Mouse (Mus musculus) mesoderm, embryonic 11.5 days (tissue): ENCODE measurements at regions not wholly inside any gene's neighbourhood (a gene's known extent, or its start where the extent isn't known, plus 50 kb on each side); places are given as distances from the start of the nearest gene placed in this dataset.

Experiments
- DNase-seq: peaks from one replicate; pipeline ENCODE4 v3.0.0-alpha.2; 2012; ENCODE audit warnings: low read depth, low spot score

- no peak for DNase-seq
Observed at GRCm38 (mm10) chr12:70628384-70629365, 175.8 kb downstream of the Tmx1 start.

- no peak for DNase-seq
Observed at GRCm38 (mm10) chr12:70629371-70629770, 176.5 kb downstream of the Tmx1 start.

- DNase-seq: no peak
Observed at GRCm38 (mm10) chr12:70631281-70631680, 178.4 kb downstream of the Tmx1 start.

- DNase-seq: no peak
Observed at GRCm38 (mm10) chr12:70633194-70633593, 180.3 kb downstream of the Tmx1 start.

- no peak for DNase-seq
Observed at GRCm38 (mm10) chr12:70633622-70634365, 180.9 kb downstream of the Tmx1 start.

- no peak for DNase-seq
Observed at GRCm38 (mm10) chr12:70635997-70636396, 183.1 kb downstream of the Tmx1 start.

GRCm38 (mm10) chr12:70640186-70640585 is 185.1 kb upstream of the Frmd6 start:
- DNase-seq: no peak

GRCm38 (mm10) chr12:70644910-70645309 is 180.4 kb upstream of the Frmd6 start:
- no peak for DNase-seq

GRCm38 (mm10) chr12:70645407-70645806 is 179.9 kb upstream of the Frmd6 start:
- no peak for DNase-seq

- no peak for DNase-seq
Observed at GRCm38 (mm10) chr12:70647516-70647915, 177.8 kb upstream of the Frmd6 start.

- DNase-seq: no peak
Observed at GRCm38 (mm10) chr12:70648179-70648811, 177.0 kb upstream of the Frmd6 start.

- DNase-seq: no peak
Observed at GRCm38 (mm10) chr12:70648812-70649188, 176.5 kb upstream of the Frmd6 start.

- DNase-seq: no peak
Observed at GRCm38 (mm10) chr12:70649691-70650090, 175.6 kb upstream of the Frmd6 start.

GRCm38 (mm10) chr12:70650470-70650869 is 174.8 kb upstream of the Frmd6 start:
- no peak for DNase-seq

- no peak for DNase-seq
Observed at GRCm38 (mm10) chr12:70652751-70653150, 172.6 kb upstream of the Frmd6 start.

GRCm38 (mm10) chr12:70653971-70654370 is 171.3 kb upstream of the Frmd6 start:
- DNase-seq: no peak

- DNase-seq: no peak
Observed at GRCm38 (mm10) chr12:70654546-70654945, 170.8 kb upstream of the Frmd6 start.

- no peak for DNase-seq
Observed at GRCm38 (mm10) chr12:70655411-70655811, 169.9 kb upstream of the Frmd6 start.

GRCm38 (mm10) chr12:70655900-70656544 is 169.3 kb upstream of the Frmd6 start:
- no peak for DNase-seq

GRCm38 (mm10) chr12:70656805-70657492 is 168.4 kb upstream of the Frmd6 start:
- DNase-seq: no peak

- no peak for DNase-seq
Observed at GRCm38 (mm10) chr12:70657493-70657810, 167.9 kb upstream of the Frmd6 start.
